Mouse (Mus musculus) gastrocnemius, postnatal 14 days (tissue): Measurements from ENCODE around the gene Itgae. TPM values are rescaled to one million over a fixed set of nuclear protein-coding genes. Genes with fewer than 3 reads are reported as not detected.
A peak's percentile ranks its signal among the peaks of the same experiment; 100 is the strongest.

ENCODE experiments used
- DNase-seq: peaks from one replicate; pipeline ENCODE4 v3.0.0; 2021; ENCODE audit warnings: mixed read lengths
- intact Hi-C: fragments of 180-260 bp; cut with DNase I; formaldehyde crosslinking; loops from one replicate; pipeline ENCODE4 v1.15.1; 2025; ENCODE audit warnings: low total_unique reads
- total RNA-seq, 2 experiments: library from RNA; stranded (reverse); gene quantifications; 2 replicates each; pipeline ENCODE4 v1.2.3; 2021

Gene Itgae
- total RNA-seq, 2 experiments from 2014 or later, result 0.07 to 0.10 TPM

DNA sequence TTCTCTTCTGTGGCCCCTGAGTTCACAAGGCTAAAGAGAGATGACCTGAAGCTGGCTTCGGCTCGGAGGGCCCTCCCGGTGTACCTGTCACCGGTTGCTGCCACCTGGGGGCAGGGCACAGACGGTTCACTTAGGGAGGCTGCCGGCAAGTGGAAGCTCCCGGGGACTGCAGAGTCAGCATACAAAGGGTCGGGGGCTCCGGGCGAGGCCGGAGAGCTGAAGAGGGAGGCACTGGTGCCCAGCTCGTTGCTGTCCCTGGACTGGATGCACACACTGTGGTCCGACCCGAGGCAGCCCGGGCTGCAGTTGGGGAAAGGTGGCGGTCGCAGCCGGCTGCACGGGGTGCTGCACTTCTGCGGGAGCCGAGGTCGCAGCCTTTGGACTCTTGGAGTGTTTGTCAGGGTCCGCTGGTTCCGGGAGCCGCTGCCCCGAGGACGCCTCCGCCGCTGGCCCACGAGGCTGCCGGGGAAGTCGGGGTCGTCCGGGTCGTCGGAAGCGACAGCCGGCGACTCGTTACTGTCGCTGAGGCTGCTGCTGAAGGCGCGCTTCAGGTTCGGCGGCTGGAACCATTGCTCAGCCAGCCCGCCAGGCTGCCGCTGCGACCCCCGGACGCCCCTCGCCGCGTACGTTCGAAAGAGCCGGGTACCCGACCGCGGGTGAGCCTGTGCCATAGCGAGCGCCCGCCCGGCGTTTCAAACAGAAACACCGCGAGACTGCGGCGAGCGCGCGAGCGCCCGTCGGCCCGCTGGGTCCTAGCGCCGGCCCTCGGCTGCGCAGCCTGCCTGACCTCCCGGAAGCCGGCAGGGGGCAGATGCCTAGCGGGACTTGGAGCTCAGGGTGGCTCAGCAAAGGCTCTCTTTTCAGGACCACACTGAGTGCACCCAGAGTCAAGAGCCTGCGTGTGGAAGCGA, 47.5 kb downstream of the Itgae start, which contains the start of gene Haspin:
Gene Haspin, minus strand, starts transcription at position 704 of the 911 bp plus-strand sequence.
- peak; percentile 93 for DNase-seq
- intact Hi-C loops, result loop anchor here (5.0 kb wide), 1 partner anchor 39 kb away; the partner anchor contains the start of genes Emc6 and Tax1bp3

- intact Hi-C loops, result no loop called here
These were observed 53.9 kb downstream of the Itgae start for GRCm38 (mm10) chr11:73144261-73144681.

DNA sequence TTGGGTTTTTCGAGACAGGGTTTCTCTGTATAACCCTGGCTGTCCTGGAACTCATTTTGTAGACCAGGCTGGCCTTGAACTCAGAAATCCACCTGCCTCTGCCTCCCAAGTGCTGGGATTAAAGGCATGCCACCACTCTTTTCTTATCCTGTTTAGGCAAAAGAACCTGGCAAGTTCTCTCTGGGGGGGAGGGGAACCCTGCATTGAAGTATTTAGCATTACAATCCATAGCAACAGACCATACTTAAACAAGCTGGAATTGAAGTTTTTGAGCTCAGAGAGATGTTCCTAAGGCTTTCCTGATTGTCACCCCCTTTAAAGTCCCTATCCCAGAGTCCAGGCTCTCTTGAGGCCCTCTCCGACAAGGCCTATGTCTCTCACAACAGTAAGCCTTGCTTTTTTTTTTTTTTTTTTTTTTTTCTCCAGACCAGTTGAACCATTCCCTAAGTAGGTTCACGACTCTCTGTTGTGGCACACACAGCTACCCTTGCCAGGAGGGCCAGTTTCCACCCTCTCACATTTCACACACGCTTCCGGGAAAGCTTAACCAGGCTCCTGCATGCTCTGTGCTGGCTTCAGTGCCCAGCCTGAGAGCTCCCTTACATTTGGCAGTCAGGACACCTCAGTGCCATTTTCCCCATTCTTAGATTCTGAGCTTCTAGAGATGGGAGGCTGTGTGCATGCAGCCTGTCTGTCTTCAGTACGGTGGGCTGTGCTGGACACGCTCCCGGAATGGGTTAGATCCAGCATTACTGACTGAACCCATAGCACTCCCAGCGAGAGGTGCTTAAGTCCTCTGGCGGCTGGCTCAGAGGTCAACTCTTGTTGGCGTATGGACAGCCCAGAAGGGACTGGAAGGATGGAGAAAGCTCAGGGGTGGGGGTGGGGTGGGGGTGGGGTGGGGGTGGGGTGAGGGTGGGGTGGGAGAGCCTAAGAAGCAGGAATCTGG, 55.9 kb downstream of the Itgae start:
- intact Hi-C loops, result no loop called here
- DNase-seq, result peak; percentile 46

More at GRCm38 (mm10) chr11:73144261-73144681, 53.9 kb downstream of the Itgae start:
- no peak for DNase-seq

GRCm38 (mm10) chr11:73146975-73147365, 56.6 kb downstream of the Itgae start:
- intact Hi-C loops, result no loop called here
- no peak for DNase-seq

DNA sequence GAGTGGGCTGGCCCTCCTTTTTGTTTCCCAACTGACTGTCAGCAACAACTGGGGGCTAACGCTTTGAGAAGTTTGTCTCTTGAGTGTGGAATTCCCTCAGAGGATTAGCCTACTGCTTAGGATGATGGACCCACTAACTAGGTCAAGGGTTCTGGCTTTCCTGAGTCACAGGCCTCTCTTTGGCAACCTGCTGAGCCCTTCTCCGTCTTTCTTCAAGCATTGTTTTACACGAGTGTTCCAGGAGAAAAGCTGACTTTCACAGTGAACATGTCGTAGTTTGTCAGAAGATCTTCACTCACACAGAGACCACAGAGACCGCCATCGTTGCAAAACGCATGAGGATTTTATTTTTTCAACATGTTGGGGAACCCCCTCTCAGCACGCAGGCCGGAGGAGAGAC, 57.8 kb downstream of the Itgae start:
- DNase-seq, result no peak
- intact Hi-C loops, result no loop called here

DNA sequence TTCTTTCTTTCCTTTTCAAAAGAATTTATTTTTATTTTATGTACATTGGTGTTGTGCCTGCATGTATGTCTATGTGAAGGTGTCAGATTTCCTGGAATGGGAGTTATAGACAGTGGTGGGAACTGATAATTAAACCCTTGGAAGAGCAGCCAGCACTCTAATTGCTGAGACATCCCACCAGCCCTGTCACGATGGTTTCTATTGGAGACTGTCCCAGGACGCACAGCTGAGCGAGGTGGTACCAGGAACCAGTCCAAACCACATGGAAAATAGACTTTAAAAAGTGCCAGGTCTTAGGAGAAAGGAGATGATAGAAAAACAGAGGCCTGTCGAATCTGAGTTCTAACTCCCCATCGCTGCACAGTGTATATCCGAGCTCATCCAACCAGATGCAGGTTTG, 64.7 kb downstream of the Itgae start:
- intact Hi-C loops, result no loop called here
- no peak for DNase-seq

GRCm38 (mm10) chr11:73159957-73160810, 69.8 kb downstream of the Itgae start, which contains the start of gene P2rx5:
Gene P2rx5, plus strand, starts transcription at chr11:73160421.
- DNase-seq, result peak; percentile 69
- intact Hi-C loops, result no loop called here

- intact Hi-C loops, result no loop called here
These were observed 70.4 kb downstream of the Itgae start for GRCm38 (mm10) chr11:73160811-73161200.

DNA sequence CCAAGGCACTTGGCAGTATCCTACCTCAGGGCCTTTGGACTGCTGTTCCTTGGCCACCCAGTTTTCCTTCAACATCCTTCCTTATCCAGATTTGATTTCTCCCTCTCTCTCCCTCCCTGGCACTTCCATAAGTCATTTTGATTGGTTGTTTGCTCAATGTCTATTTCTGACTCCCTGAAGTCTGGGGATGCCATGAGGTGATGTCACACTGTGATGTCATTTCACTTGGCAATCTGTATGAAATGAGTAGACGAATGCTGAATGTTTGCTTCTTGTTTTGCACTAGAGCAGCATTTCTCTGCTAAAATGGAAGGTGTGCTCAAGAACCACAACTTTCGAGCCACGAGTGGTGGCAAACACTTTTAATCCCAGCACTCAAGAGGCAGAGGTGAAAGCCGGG, 71.2 kb downstream of the Itgae start:
- no peak for DNase-seq

More at GRCm38 (mm10) chr11:73160811-73161200, 70.4 kb downstream of the Itgae start:
- DNase-seq, result peak; percentile 77

GRCm38 (mm10) chr11:73162284-73162683, 71.9 kb downstream of the Itgae start:
- DNase-seq, result no peak
- intact Hi-C loops, result no loop called here

More for the DNA sequence above, 71.2 kb downstream of the Itgae start:
- intact Hi-C loops, result no loop called here

DNA sequence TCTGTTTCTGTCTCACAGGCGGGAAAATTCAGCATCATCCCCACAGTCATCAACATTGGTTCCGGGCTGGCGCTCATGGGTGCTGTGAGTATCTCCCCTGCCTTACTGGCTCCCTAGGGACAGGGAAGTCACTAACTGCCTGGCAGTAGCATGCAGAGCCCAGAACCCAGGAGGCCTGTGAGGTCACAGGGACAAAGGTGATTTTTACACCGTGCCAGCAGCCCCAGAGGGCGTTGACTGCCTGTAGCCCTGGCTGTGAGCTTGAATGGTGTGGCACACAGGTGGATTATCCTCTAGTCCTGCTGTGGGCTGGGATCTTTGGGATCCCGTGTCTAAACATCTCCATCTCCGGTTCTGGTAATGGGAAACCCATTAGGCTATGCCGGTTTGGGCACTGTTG, 77.7 kb downstream of the Itgae start:
- DNase-seq, result no peak
- intact Hi-C loops, result no loop called here

DNA sequence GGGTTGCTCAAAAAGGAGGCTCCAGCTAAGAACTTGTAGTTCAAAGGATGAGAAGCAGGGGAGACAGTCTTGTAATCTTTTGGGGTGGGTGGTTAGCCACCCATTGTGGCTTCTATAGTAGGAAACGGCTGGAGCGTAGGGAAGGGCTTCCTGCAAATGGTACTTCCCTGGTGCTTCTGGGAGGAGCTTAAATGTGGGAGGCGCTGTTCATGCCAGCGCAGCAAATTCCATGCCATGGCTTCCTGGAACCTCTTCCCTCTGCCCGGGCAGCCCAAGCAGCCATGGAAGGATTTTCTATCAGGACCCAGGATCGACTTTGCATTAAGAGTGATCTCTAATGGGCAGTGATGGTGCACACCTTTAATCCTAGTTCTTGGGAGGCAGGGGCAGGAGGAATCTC, 78.2 kb downstream of the Itgae start:
- intact Hi-C loops, result no loop called here
- DNase-seq, result no peak

GRCm38 (mm10) chr11:73169231-73169630, 78.8 kb downstream of the Itgae start:
- peak; percentile 60 for DNase-seq
- intact Hi-C loops, result no loop called here

DNA sequence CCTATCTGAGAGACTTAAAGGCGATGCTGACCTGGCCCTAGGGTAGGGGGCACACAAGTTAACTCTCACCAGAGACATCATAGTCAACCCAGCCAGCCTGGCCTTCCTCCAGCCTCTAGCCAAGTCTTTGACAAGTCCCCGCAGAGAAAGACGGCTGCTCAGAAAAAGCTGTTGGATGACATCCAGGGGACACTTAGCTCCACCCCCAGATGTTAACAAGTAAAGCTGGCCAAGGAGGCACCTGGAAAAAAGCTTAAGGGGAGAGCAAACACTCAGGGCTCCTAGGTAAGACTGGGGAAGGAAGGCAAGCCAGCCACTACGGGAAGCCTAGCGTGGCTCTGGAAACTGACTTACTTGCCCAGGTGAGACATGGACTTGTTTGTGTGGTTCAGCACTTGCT, 81.8 kb downstream of the Itgae start:
- intact Hi-C loops, result no loop called here
- DNase-seq, result peak; percentile 55

DNA sequence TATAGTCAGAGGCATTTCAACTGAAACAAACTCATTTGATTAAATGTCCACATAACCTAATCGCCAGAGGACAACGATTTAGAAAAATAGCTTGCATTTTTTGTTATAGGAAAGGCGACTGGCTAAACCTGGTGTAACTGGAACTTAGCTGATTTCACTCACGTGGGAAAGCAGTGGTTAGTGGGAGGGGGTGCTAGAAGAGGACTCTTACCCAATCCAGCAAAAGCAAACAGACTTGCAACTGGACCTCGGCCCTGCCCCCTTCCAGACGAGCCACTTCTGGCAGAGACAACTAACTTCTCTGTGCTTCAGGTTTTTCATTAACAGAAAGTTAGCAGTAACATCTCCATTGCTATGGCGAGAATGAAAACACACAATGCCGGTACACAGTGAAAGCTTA, 85.2 kb downstream of the Itgae start:
- intact Hi-C loops, result loop anchor here (5.0 kb wide), 1 partner anchor 38 kb away; the partner anchor contains the start of gene Haspin

DNA sequence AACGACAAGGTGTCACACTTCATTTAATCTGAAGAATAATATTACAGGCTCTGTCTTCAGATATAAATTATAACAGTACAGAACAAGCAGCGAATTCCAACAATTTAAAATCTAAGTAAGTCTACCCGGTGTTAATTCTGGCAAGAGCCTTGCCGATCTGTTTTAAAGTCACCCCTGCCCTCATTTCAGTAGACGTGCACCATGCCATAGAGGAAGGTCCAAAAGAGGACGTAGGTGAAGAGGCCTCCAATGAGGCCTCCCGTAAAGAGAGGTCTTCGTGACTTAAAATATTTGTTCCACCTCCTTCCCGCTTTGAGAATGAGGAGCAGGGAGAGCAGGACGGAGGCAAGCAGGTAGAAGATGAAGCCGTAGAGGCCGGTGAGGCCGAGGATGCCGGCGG, 85.8 kb downstream of the Itgae start:
- intact Hi-C loops, result loop anchor here (5.0 kb wide), 1 partner anchor 39 kb away; the partner anchor contains the start of gene Haspin
- no peak for DNase-seq

More for the DNA sequence above, 85.2 kb downstream of the Itgae start:
- DNase-seq, result no peak

DNA sequence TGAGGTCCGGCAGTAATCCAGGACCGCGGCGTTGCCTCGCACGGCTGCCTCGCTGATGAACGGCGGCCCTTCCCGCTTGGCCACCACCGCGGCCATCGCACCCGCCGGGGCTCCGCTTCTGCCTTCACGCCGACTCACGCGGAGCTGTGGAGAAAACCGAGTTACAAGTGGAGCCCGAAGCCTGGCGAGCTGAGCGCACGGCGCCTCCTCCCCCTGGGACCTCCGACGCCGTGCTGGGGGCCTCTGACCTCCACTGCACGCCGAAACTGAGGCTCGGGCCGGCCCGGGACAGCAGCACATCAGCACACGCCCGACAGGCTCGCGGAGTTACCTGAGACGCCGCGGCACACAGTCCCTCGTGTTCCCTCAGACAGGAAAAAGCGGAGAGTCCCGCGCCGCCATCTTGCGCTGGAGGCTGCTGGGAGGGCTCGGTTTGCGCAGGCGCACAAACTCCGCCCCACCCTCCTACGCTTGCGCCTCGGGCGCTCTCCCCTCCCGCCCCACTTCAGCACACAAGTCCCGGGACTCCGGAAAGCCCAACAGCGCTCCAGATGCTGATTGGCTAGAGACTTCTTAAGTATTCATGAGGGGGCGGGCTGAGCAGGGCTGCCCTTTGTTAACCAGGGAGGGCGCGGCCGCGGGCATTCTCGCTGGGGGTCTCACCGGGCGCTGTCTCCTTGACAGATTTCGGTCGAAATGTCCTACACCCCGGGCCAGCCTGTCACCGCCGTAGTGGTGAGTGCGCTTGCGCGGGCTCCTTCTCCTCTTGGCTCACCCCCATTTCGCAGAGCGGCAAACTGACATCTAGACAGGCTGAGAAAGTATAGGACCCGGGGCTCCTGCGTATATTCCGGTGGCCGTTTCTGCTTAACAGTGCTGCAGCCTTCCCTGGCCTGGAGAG, 86.5 kb downstream of the Itgae start, which contains the start of the genes Emc6 and Tax1bp3:
Gene Emc6, minus strand, starts transcription at position 430 of the 901 bp plus-strand sequence.
Gene Tax1bp3, plus strand, starts transcription at position 476 of the 901 bp plus-strand sequence.
- intact Hi-C loops, result loop anchor here (5.0 kb wide), 1 partner anchor 40 kb away; the partner anchor contains the start of gene Haspin
- DNase-seq, result peak; percentile 98
